Mouse (Mus musculus): Measurements from ENCODE around the gene Crispld2.
A peak's percentile ranks its signal among the peaks of the same experiment; 100 is the strongest.

Crispld2 gene

GRCm38 (mm10) chr8:120000461-120000860, 8.2 kb downstream of the Crispld2 start:
- no peak for DNase-seq (ENCODE audit: low spot score)

- DNase-seq (ENCODE audit: low spot score): no peak
Observed at GRCm38 (mm10) chr8:120001712-120002111, 9.5 kb downstream of the Crispld2 start.

- DNase-seq (ENCODE audit: low spot score): no peak
Observed at GRCm38 (mm10) chr8:120002348-120002747, 10.1 kb downstream of the Crispld2 start.

- peak; percentile 77 for DNase-seq (ENCODE audit: low spot score)
Observed at GRCm38 (mm10) chr8:120004154-120004702, 12.0 kb downstream of the Crispld2 start.

- DNase-seq (ENCODE audit: low spot score): no peak
Observed at GRCm38 (mm10) chr8:120004705-120005381, 12.6 kb downstream of the Crispld2 start.

- DNase-seq (ENCODE audit: low spot score): no peak
Observed at GRCm38 (mm10) chr8:120006645-120007160, 14.5 kb downstream of the Crispld2 start.

GRCm38 (mm10) chr8:120007178-120007577, 14.9 kb downstream of the Crispld2 start:
- DNase-seq (ENCODE audit: low spot score): no peak

- DNase-seq (ENCODE audit: low spot score): no peak
Observed at GRCm38 (mm10) chr8:120009284-120009683, 17.0 kb downstream of the Crispld2 start.

GRCm38 (mm10) chr8:120012491-120012890, 20.3 kb downstream of the Crispld2 start:
- no peak for DNase-seq (ENCODE audit: low spot score)

- no peak for DNase-seq (ENCODE audit: low spot score)
Observed at GRCm38 (mm10) chr8:120012927-120013326, 20.7 kb downstream of the Crispld2 start.

- DNase-seq (ENCODE audit: low spot score): no peak
Observed at GRCm38 (mm10) chr8:120014267-120015023, 22.2 kb downstream of the Crispld2 start.

GRCm38 (mm10) chr8:120015916-120016315, 23.7 kb downstream of the Crispld2 start:
- DNase-seq (ENCODE audit: low spot score): no peak

GRCm38 (mm10) chr8:120016424-120016823, 24.2 kb downstream of the Crispld2 start:
- no peak for DNase-seq (ENCODE audit: low spot score)

- DNase-seq (ENCODE audit: low spot score): no peak
Observed at GRCm38 (mm10) chr8:120017349-120017748, 25.1 kb downstream of the Crispld2 start.

- no peak for DNase-seq (ENCODE audit: low spot score)
Observed at GRCm38 (mm10) chr8:120017786-120018185, 25.5 kb downstream of the Crispld2 start.

- DNase-seq (ENCODE audit: low spot score): no peak
Observed at GRCm38 (mm10) chr8:120018379-120018778, 26.1 kb downstream of the Crispld2 start.

- DNase-seq (ENCODE audit: low spot score): no peak
Observed at GRCm38 (mm10) chr8:120019297-120019696, 27.1 kb downstream of the Crispld2 start.

GRCm38 (mm10) chr8:120020298-120020697, 28.1 kb downstream of the Crispld2 start:
- DNase-seq (ENCODE audit: low spot score): no peak

- DNase-seq (ENCODE audit: low spot score): no peak
Observed at GRCm38 (mm10) chr8:120026199-120026598, 34.0 kb downstream of the Crispld2 start.

GRCm38 (mm10) chr8:120026991-120027390, 34.8 kb downstream of the Crispld2 start:
- DNase-seq (ENCODE audit: low spot score): no peak

- DNase-seq (ENCODE audit: low spot score): no peak
Observed at GRCm38 (mm10) chr8:120030447-120030846, 38.2 kb downstream of the Crispld2 start.

GRCm38 (mm10) chr8:120032549-120033208, 40.4 kb downstream of the Crispld2 start:
- no peak for DNase-seq (ENCODE audit: low spot score)
